Mouse (Mus musculus): ENCODE data around the gene Arhgap31. TPM values are rescaled to one million over a fixed set of nuclear protein-coding genes. Genes with fewer than 3 reads are reported as not detected.
A peak's percentile ranks its signal among the peaks of the same experiment; 100 is the strongest.

Gene Arhgap31
- total and polyA plus RNA-seq, 3 experiments: 0.01 to 0.04 TPM; not detected in 1

GRCm38 (mm10) chr16:38562131-38562967 is 150.7 kb downstream of the Arhgap31 start:
- H3K9ac ChIP-seq (ENCODE audit: control insufficient read depth, low read depth, low read length, poor library complexity, severe bottlenecking): peak overlapping the region; percentile 91
- H3K9me3 ChIP-seq (replicated peaks; ENCODE audit: insufficient read depth, low read length): no peaks in the 10 kb centered on the region
- TF ChIP-seq ZKSCAN1 (IDR thresholded peaks at IDR 0.05; ENCODE audit: low read depth, low read length) (no peak), USF2 (IDR thresholded peaks at IDR 0.05; ENCODE audit: borderline replicate concordance in 1 of 2, insufficient read depth in 1 of 2, low read depth in 1 of 2, low read length in 2 of 2) (no peak), POLR2AphosphoS5 (IDR thresholded peaks at IDR 0.05; ENCODE audit: borderline replicate concordance, low read depth, low read length) (0 out of 2 replicates have a peak, but pooled peaks have one; percentile 18), GABPA (IDR thresholded peaks at IDR 0.05; ENCODE audit: low read depth, low read length) (no peak), MAX (IDR thresholded peaks at IDR 0.05; ENCODE audit: low read length) (peak; percentile 30; the same call in 1 of the 2 replicates), SIN3A (IDR thresholded peaks at IDR 0.05; ENCODE audit: low read length) (peak; percentile 92), POLR2AphosphoS2 (IDR thresholded peaks at IDR 0.05; ENCODE audit: low read length) (peak; percentile 85), SMC3 (IDR thresholded peaks at IDR 0.05; ENCODE audit: low read depth, low read length) (no peak), KAT2A (conservative IDR thresholded peaks at IDR 0.05; ENCODE audit: low read depth, low read length) (no peak; the same call in 1 of the 2 replicates), POLR2A (IDR thresholded peaks at IDR 0.05; ENCODE audit: control insufficient read depth in 1 of 2, insufficient read depth in 1 of 2, low read depth in 1 of 2, low read length in 2 of 2, poor library complexity in 1 of 2) (peak; percentile 89 to 97), MEF2A (IDR thresholded peaks at IDR 0.05; ENCODE audit: extremely low read depth, insufficient replicate concordance, low read depth, low read length, poor library complexity, severe bottlenecking) (no peak), ZNF384 (IDR thresholded peaks at IDR 0.05; ENCODE audit: low read depth, low read length) (no peak; the same call in 1 of the 2 replicates), MAFK (IDR thresholded peaks at IDR 0.05; ENCODE audit: borderline replicate concordance, low read depth, low read length) (no peak), MYB (IDR thresholded peaks at IDR 0.05; ENCODE audit: low read depth, low read length) (no peak), JUND (IDR thresholded peaks at IDR 0.05; ENCODE audit: low read depth, low read length) (no peak), EP300 (IDR thresholded peaks at IDR 0.05; ENCODE audit: low read depth in 1 of 2, low read length in 2 of 2) (peak in 1 of 2 experiments; percentile 32; a peak in 1 of 4 replicates), TCF12 (IDR thresholded peaks at IDR 0.05; ENCODE audit: low read depth, low read length) (peak; percentile 67), CHD2 (IDR thresholded peaks at IDR 0.05; ENCODE audit: low read length) (no peak), E2F4 (IDR thresholded peaks at IDR 0.05; ENCODE audit: borderline replicate concordance, low read depth, low read length) (no peak), MYC (IDR thresholded peaks at IDR 0.05; ENCODE audit: low read depth, low read length) (no peak), RCOR1 (IDR thresholded peaks at IDR 0.05; ENCODE audit: low read depth, low read length) (no peak), ZC3H11A (IDR thresholded peaks at IDR 0.05; ENCODE audit: low read depth, low read length) (0 out of 2 replicates have a peak, but pooled peaks have one; percentile 13), NRF1 (IDR thresholded peaks at IDR 0.05; ENCODE audit: insufficient read depth, low read depth, low read length, poor library complexity, severe bottlenecking) (peak; percentile 88), MAZ (IDR thresholded peaks at IDR 0.05; ENCODE audit: low read depth, low read length) (peak; percentile 100), RAD21 (IDR thresholded peaks at IDR 0.05; ENCODE audit: low read depth, low read length) (no peak), TAL1 (IDR thresholded peaks at IDR 0.05; ENCODE audit: low read length) (no peak), TBP (IDR thresholded peaks at IDR 0.05; ENCODE audit: low read depth, low read length) (peak; percentile 69; the same call in 1 of the 2 replicates), CHD1 (IDR thresholded peaks at IDR 0.05; ENCODE audit: low read depth, low read length) (no peak), MXI1 (IDR thresholded peaks at IDR 0.05; ENCODE audit: low read depth, low read length) (peak; percentile 94), USF1 (IDR thresholded peaks at IDR 0.05; ENCODE audit: low read depth, low read length) (no peak), ZMIZ1 (IDR thresholded peaks at IDR 0.05; ENCODE audit: low read depth, low read length) (peak; percentile 88), UBTF (IDR thresholded peaks at IDR 0.05; ENCODE audit: borderline replicate concordance, insufficient read depth, low read depth, low read length) (no peak), ETS1 (IDR thresholded peaks at IDR 0.05; ENCODE audit: low read depth, low read length) (peak; percentile 66), CTCF (IDR thresholded peaks at IDR 0.05 in 2 of 3, conservative IDR thresholded peaks at IDR 0.05 in 1 of 3; ENCODE audit: control insufficient read depth in 1 of 3, insufficient read depth in 1 of 3, low read depth in 2 of 3, low read length in 3 of 3, poor library complexity in 1 of 3, severe bottlenecking in 1 of 3) (no peak), ELF1 (IDR thresholded peaks at IDR 0.05; ENCODE audit: low read depth, low read length) (peak; percentile 94)

More at GRCm38 (mm10) chr16:38562131-38562967, 150.7 kb downstream of the Arhgap31 start:
- DNase-seq (ENCODE audit: low read depth, low spot score): peak; percentile 96
- peaks cover 20% of the 10 kb centered on the region for H3K79me2 ChIP-seq (ENCODE audit: control insufficient read depth, insufficient read depth, low read length, poor library complexity)
- H3K4me3 ChIP-seq (ENCODE audit: control insufficient read depth in 1 of 2, insufficient read depth in 1 of 2, low read depth in 2 of 2, low read length in 2 of 2): peak overlapping the region; percentile 80 to 86
- peaks cover 1 to 14% of the 10 kb centered on the region in 2 experiments for H3K36me3 ChIP-seq (ENCODE audit: control insufficient read depth in 1 of 2, insufficient read depth in 2 of 2, low read length in 2 of 2)
- no peaks in the 10 kb centered on the region; a peak in 1 of 4 replicates for H3K4me1 ChIP-seq (ENCODE audit: control insufficient read depth in 1 of 2, insufficient read depth in 2 of 2, low read length in 2 of 2)
- peak overlapping the region; percentile 83 for H3K27ac ChIP-seq (ENCODE audit: control insufficient read depth, low read depth, low read length)
- peaks cover 2 to 8% of the 10 kb centered on the region in 2 experiments; a peak in 3 of 4 replicates for H3K27me3 ChIP-seq (ENCODE audit: control insufficient read depth in 1 of 2, insufficient read depth in 2 of 2, low read length in 2 of 2)
